Comparison of ENCODE assay signal across 11 mouse cellular contexts in genomic region chr8:125134876-125135275, GRCm38 (mm10).
A peak's percentile ranks its signal among the peaks of the same experiment; 100 is the strongest.
DNase-seq lines count a peak whose midpoint lies in the region; ATAC-seq and TF ChIP-seq lines count a peak whose summit lies in the region.
"Had no signal": no experiment of that assay in that cellular context is flagged by ENCODE, and none has a peak within 500 bp of the region (broad histone marks: within the 10 kb centered on the region; RNA-seq: fewer than 3 reads in every experiment).

No protein-coding gene starts in this region.

- H3K4me2 ChIP-seq in embryonic facial prominence, embryonic 11.5 days (ENCODE audit: low read depth, low read length): no peak overlapping the region
- H3K4me2 ChIP-seq in lung, embryonic 16.5 days (ENCODE audit: low read depth, low read length): no peak overlapping the region
- no peak overlapping the region for H3K4me2 ChIP-seq in intestine, postnatal 0 days (replicated peaks; ENCODE audit: low read depth)

- TF ChIP-seq CTCF in intestine, postnatal 0 days (IDR thresholded peaks at IDR 0.05; ENCODE audit: low read depth): no peak

- H3K9me3 ChIP-seq in embryonic facial prominence, embryonic 11.5 days (replicated peaks; ENCODE audit: control insufficient read depth, low read length): no peaks in the 10 kb centered on the region
- H3K9me3 ChIP-seq in lung, embryonic 16.5 days (ENCODE audit: control insufficient read depth, low read length): no peaks in the 10 kb centered on the region
- H3K9me3 ChIP-seq in intestine, postnatal 0 days (ENCODE audit: control insufficient read depth): no peaks in the 10 kb centered on the region

- WGBS in embryonic facial prominence, embryonic 11.5 days: 35% methylated on average over 10 of the region's 10 CpGs
- 60% methylated on average over 10 of the region's 10 CpGs for WGBS in lung, embryonic 16.5 days
- 75% methylated on average over 10 of the region's 10 CpGs for WGBS in intestine, postnatal 0 days

- DNase-seq in heart, adult 8-10 months (ENCODE audit: low spot score): peak; percentile 58
- no peak for DNase-seq in heart, postnatal 10 days
- peak; percentile 42 for DNase-seq in embryonic facial prominence, embryonic 11.5 days (ENCODE audit: low spot score)
- peak; percentile 18 to 25 for DNase-seq in heart, postnatal 14 days
- no peak for DNase-seq in right cerebral cortex, adult 18-20 months
- DNase-seq in ovary, postnatal 36 days (ENCODE audit: low spot score): no peak
- DNase-seq: cerebellum, postnatal 36 days; thymus, adult 2 months had no signal

- H3K9ac ChIP-seq in embryonic facial prominence, embryonic 11.5 days (replicated peaks; ENCODE audit: low read length): no peak overlapping the region
- H3K9ac ChIP-seq in lung, embryonic 16.5 days (ENCODE audit: low read length): no peak overlapping the region
- no peak overlapping the region for H3K9ac ChIP-seq in intestine, postnatal 0 days (ENCODE audit: low read depth, low read length)

- no peak overlapping the region for H3K4me3 ChIP-seq in embryonic facial prominence, embryonic 11.5 days (ENCODE audit: low read depth, low read length)
- no peak overlapping the region for H3K4me3 ChIP-seq in lung, embryonic 16.5 days (ENCODE audit: low read length)
- no peak overlapping the region for H3K4me3 ChIP-seq in intestine, postnatal 0 days (ENCODE audit: low read depth, low read length)

- H3K27me3 ChIP-seq in embryonic facial prominence, embryonic 11.5 days (ENCODE audit: control insufficient read depth, insufficient read depth, low read length): no peaks in the 10 kb centered on the region
- H3K27me3 ChIP-seq in lung, embryonic 16.5 days (ENCODE audit: control insufficient read depth, insufficient read depth, low read depth, low read length): no peaks in the 10 kb centered on the region
- no peaks in the 10 kb centered on the region for H3K27me3 ChIP-seq in intestine, postnatal 0 days (replicated peaks; ENCODE audit: control insufficient read depth, insufficient read depth, low read length)

- no peaks in the 10 kb centered on the region for H3K36me3 ChIP-seq in embryonic facial prominence, embryonic 11.5 days (replicated peaks; ENCODE audit: control insufficient read depth, insufficient read depth, low read depth, low read length)
- H3K36me3 ChIP-seq in lung, embryonic 16.5 days (ENCODE audit: control insufficient read depth, insufficient read depth, low read length): no peaks in the 10 kb centered on the region
- no peaks in the 10 kb centered on the region for H3K36me3 ChIP-seq in intestine, postnatal 0 days (ENCODE audit: control insufficient read depth, insufficient read depth)

- intact Hi-C loops in heart, postnatal 10 days (cut with DNase I): no loop called here
- intact Hi-C loops in heart, postnatal 14 days (cut with DNase I): loop anchor here (5.0 kb wide), 1 partner anchor 32 kb away; no protein-coding TSS in a partner anchor

- ATAC-seq in embryonic facial prominence, embryonic 11.5 days (replicated peaks; ENCODE audit: insufficient number of reproducible peaks, low FRiP score, low TSS enrichment, low read depth): no peak
- peak; percentile 34; the same call in 1 of the 2 replicates for ATAC-seq in lung, embryonic 16.5 days (ENCODE audit: low read depth)
- ATAC-seq in intestine, postnatal 0 days: no peak

- H3K27ac ChIP-seq in embryonic facial prominence, embryonic 11.5 days (replicated peaks; ENCODE audit: low read depth, low read length): no peak overlapping the region
- H3K27ac ChIP-seq in lung, embryonic 16.5 days (ENCODE audit: low read length): peak overlapping the region; percentile 53
- no peak overlapping the region for H3K27ac ChIP-seq in intestine, postnatal 0 days (ENCODE audit: low read depth, low read length)
- H3K27ac ChIP-seq: macrophage had no signal

- H3K4me1 ChIP-seq in embryonic facial prominence, embryonic 11.5 days (ENCODE audit: control insufficient read depth, insufficient read depth, low read length): peaks cover 2% of the 10 kb centered on the region; the same call in 1 of the 2 replicates
- H3K4me1 ChIP-seq in lung, embryonic 16.5 days (replicated peaks; ENCODE audit: control insufficient read depth, insufficient read depth, low read length): peaks cover 3% of the 10 kb centered on the region; the same call in 1 of the 2 replicates
- no peaks in the 10 kb centered on the region for H3K4me1 ChIP-seq in intestine, postnatal 0 days (replicated peaks; ENCODE audit: control insufficient read depth, insufficient read depth, low read length)

Comparison
In these comparisons a context has a peak if more than half of its experiments do, and no peak if none do; other contexts are left out.
1. DNase-seq: peak in heart, adult 8-10 months (single experiment), embryonic facial prominence, embryonic 11.5 days (single experiment) and heart, postnatal 14 days (2 of 2); none in heart, postnatal 10 days (0 of 2), right cerebral cortex, adult 18-20 months (single experiment) and ovary, postnatal 36 days (single experiment).